Mouse (Mus musculus) left cerebral cortex, adult 11 months (tissue): ENCODE measurements around the gene Spata31d1d.

Experiments
- DNase-seq: peaks from one replicate; pipeline ENCODE4 v3.0.0; 2022; ENCODE audit warnings: low spot score

The Spata31d1d gene

DNA sequence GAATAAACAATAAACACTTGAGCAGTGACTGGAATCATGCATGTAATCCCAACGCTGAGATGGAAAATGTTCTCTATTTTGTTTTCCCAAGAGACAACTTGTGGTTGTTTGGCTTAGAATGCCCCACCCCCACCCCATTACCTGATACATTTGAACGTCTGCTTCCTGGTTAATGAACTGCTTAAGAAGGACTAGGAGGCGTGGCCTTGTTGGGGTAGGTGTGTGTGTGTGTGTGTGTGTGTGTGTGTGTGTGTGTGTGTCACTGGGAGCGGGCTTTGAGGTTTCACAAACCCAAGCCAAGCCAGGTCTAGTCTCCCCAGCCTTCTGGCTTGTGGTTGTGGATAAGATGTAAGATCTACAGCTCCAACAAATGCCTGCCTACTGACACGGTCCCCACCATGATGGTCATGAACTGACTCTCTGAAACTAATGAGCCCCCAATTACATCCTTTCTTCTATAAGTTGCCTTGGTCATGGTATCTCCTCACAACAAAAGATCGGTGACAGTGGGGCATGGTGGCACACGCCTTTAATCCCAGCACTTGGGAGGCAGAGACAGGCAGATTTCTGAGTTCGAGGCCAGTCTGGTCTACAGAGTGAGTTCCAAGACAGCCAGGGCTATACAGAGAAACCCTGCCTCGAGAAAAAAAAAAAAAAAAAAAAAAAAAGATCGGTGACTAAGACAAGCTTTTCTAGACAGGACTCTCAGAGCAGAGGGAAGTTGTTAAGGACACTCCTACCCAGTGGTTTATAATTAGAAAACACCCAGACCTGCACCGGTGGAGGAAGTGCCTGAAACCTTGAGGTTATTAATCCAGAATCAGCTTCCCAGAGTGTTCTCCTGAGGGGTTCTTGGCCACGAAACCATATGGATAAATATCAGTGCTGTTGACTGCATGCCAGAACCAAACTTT, 55.0 kb downstream of the Spata31d1d start:
- no peak for DNase-seq
